Mouse (Mus musculus) left cerebral cortex, postnatal 25 days (tissue): ENCODE results near the gene Olfr1184. TPM values are rescaled to one million over a fixed set of nuclear protein-coding genes. Genes with fewer than 3 reads are reported as not detected.
"Not testable (repeated sequence)": the region's sequence is repeated elsewhere in the genome, so short reads cannot be mapped to it uniquely, and the experiment has no call there.

Source experiments
- DNase-seq, 2 experiments: peaks; one replicate each; pipeline ENCODE4 v3.0.0; 2022; ENCODE audit warnings: low spot score in 2 of 2, mixed read lengths in 1 of 2
- intact Hi-C: fragments of 180-260 bp; cut with DNase I; formaldehyde crosslinking; loops from one replicate; pipeline ENCODE4 v1.15.1; 2025
- total RNA-seq, 2 experiments: library from RNA; stranded (reverse); gene quantifications; 2 replicates each; pipeline ENCODE4 v1.2.3; 2021

Gene Olfr1184
- not detected for total RNA-seq

GRCm38 (mm10) chr2:88483298-88483697, at the start of gene Olfr1184:
TSS of gene Olfr1184 (plus strand) at chr2:88483598.
- no peak for DNase-seq
- intact Hi-C loops: no loop called here

GRCm38 (mm10) chr2:88449031-88449430, 34.4 kb upstream of the Olfr1184 start, which contains the start of gene Gm13757:
TSS of gene Gm13757 (minus strand) at chr2:88449131.
- DNase-seq: no peak
- intact Hi-C loops: no loop called here

GRCm38 (mm10) chr2:88454567-88454966, 28.8 kb upstream of the Olfr1184 start, which contains the start of gene Olfr1183:
TSS of gene Olfr1183 (plus strand) at chr2:88454867.
- intact Hi-C loops, DNase-seq: not testable (repeated sequence)

GRCm38 (mm10) chr2:88493020-88493419, 9.6 kb downstream of the Olfr1184 start, which contains the start of gene Olfr1185-ps1:
TSS of gene Olfr1185-ps1 (plus strand) at chr2:88493320.
- no peak for DNase-seq
- intact Hi-C loops: no loop called here

GRCm38 (mm10) chr2:88518251-88518650, 34.9 kb downstream of the Olfr1184 start, which contains the start of gene Olfr1186:
TSS of gene Olfr1186 (plus strand) at chr2:88518551.
- intact Hi-C loops: no loop called here
- DNase-seq: no peak

- intact Hi-C loops: no loop called here
Measured at GRCm38 (mm10) chr2:88525720-88526119, 42.3 kb downstream of the Olfr1184 start.

More at GRCm38 (mm10) chr2:88525720-88526119, 42.3 kb downstream of the Olfr1184 start:
- DNase-seq: no peak

Other genes starting within 250 kb of the Olfr1184 start
- gene Olfr1173, start 203.7 kb upstream of the Olfr1184 start, total RNA-seq: not detected
- gene Olfr1174-ps, start 168.5 kb upstream of the Olfr1184 start, total RNA-seq: not detected
- not detected for gene Olfr1175-ps, start 156.4 kb upstream of the Olfr1184 start, total RNA-seq
- gene Olfr1176, start 146.9 kb upstream of the Olfr1184 start, total RNA-seq: not detected
- gene Olfr1177-ps, start 137.1 kb upstream of the Olfr1184 start, total RNA-seq: not detected
- gene Olfr1178, start 96.5 kb upstream of the Olfr1184 start, total RNA-seq: not detected
- not detected for gene Olfr1179, start 77.1 kb upstream of the Olfr1184 start, total RNA-seq
- gene Olfr1180, start 64.4 kb upstream of the Olfr1184 start, total RNA-seq: not detected
- not detected for gene Olfr1181, start 57.4 kb upstream of the Olfr1184 start, total RNA-seq
- not detected for gene Gm13757, start 34.5 kb upstream of the Olfr1184 start, total RNA-seq
- not detected for gene Olfr1183, start 28.7 kb upstream of the Olfr1184 start, total RNA-seq
- not detected for gene Olfr1185-ps1, start 9.7 kb downstream of the Olfr1184 start, total RNA-seq
- not detected for gene Olfr1186, start 35.0 kb downstream of the Olfr1184 start, total RNA-seq
- not detected for gene Olfr1188, start 73.3 kb downstream of the Olfr1184 start, total RNA-seq
- not detected for gene Olfr1189, start 102.9 kb downstream of the Olfr1184 start, total RNA-seq
- gene Olfr1191-ps1, start 156.9 kb downstream of the Olfr1184 start, total RNA-seq: not detected
- not detected for gene Olfr1192-ps1, start 164.9 kb downstream of the Olfr1184 start, total RNA-seq
- not detected for gene Olfr1193, start 192.0 kb downstream of the Olfr1184 start, total RNA-seq
- not detected for gene Olfr1195, start 205.6 kb downstream of the Olfr1184 start, total RNA-seq
- not detected for gene Olfr1196, start 221.0 kb downstream of the Olfr1184 start, total RNA-seq
- not detected for gene Olfr1197, start 248.8 kb downstream of the Olfr1184 start, total RNA-seq